Mouse (Mus musculus): Measurements from ENCODE around the gene Btbd35f26. TPM values are rescaled to one million over a fixed set of nuclear protein-coding genes. Genes with fewer than 3 reads are reported as not detected.
"Not testable (repeated sequence)": the region's sequence is repeated elsewhere in the genome, so short reads cannot be mapped to it uniquely, and the experiment has no call there.

Btbd35f26 gene
- not detected in 2 replicates for polyA plus RNA-seq (2015; fragmentation: Nextera tagmentation; extraction: Ambion mirVana)

DNA sequence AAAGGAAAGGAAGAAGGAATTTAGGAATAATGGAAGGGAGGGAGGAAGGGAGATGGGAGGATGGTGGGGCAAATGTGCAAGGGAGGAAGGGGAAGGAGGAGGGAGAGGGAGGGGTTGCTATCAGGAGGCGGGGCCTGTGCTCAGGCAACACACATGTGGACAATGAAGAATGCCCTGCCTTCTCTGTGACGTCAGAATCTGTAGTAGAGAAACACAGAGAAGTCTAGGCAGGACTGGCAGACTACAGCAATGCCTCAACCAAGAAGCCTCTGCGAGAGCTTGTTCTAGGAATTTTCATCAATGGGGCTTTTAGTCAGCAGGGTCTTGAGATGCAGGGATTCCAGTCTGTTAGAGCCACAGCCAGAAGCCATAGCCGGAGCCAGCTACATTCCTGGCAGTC, at the start of gene Btbd35f26:
TSS of gene Btbd35f26 (plus strand) at position 301 of the 400 bp plus-strand sequence.
- ATAC-seq = not testable (repeated sequence)

DNA sequence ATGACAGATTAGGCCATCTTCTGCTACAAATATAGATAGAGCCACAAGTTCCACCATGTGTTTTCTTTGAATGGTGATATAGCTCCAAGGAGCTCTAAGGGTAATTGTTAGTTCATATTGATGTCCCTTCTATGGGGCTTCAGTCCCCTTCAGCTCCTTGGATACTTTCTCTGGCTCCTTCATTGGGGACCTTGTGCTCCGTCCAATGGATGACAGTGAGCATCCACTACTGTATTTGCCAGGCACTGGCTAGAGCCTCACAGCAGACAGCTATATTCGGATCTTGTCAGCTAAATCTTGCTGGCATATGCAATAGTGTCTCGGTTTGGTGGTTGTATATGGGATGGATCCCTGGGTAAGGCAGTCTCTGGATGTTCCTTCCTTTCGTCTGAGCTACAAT, 5.7 kb downstream of the Btbd35f26 start:
- H3K4me2 ChIP-seq (replicated peaks; ENCODE audit: low read depth, low read length); ATAC-seq; H3K4me3 ChIP-seq (ENCODE audit: low read depth, low read length); H3K9me3 ChIP-seq (ENCODE audit: low read length); H3K36me3 ChIP-seq (ENCODE audit: insufficient read depth, low read length); DNase-seq (ENCODE audit: low spot score); H3K27ac ChIP-seq (ENCODE audit: low read length); H3K4me1 ChIP-seq (ENCODE audit: insufficient read depth, low read depth, low read length); H3K27me3 ChIP-seq (replicated peaks; ENCODE audit: insufficient read depth, low read length); H3K9ac ChIP-seq (replicated peaks; ENCODE audit: low read depth): not testable (repeated sequence)
- WGBS = 72% methylated on average over 2 of the region's 4 CpGs

More for the DNA sequence above, at the start of gene Btbd35f26:
- H3K36me3 ChIP-seq (ENCODE audit: insufficient read depth, low read length); H3K27me3 ChIP-seq (replicated peaks; ENCODE audit: insufficient read depth, low read length); H3K9me3 ChIP-seq (ENCODE audit: low read length); H3K27ac ChIP-seq (ENCODE audit: low read length); H3K4me3 ChIP-seq (ENCODE audit: low read depth, low read length); DNase-seq (ENCODE audit: low spot score); H3K4me2 ChIP-seq (replicated peaks; ENCODE audit: low read depth, low read length); H3K4me1 ChIP-seq (ENCODE audit: insufficient read depth, low read depth, low read length); H3K9ac ChIP-seq (replicated peaks; ENCODE audit: low read depth): not testable (repeated sequence)
- WGBS = no CpG with 5 or more reads among the region's 4 CpGs

DNA sequence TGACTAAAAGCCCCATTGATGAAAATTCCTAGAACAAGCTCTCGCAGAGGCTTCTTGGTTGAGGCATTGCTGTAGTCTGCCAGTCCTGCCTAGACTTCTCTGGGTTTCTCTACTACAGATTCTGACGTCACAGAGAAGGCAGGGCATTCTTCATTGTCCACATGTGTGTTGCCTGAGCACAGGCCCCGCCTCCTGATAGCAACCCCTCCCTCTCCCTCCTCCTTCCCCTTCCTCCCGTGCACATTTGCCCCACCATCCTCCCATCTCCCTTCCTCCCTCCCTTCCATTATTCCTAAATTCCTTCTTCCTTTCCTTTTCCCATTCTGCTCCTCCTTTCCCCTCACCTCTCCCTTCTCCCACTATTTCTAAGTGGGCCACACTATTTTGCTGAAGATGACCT, 47.6 kb downstream of the Btbd35f26 start, which contains the start of gene Btbd35f19:
TSS of gene Btbd35f19 (minus strand) at position 101 of the 400 bp plus-strand sequence.
- H3K27me3 ChIP-seq (replicated peaks; ENCODE audit: insufficient read depth, low read length); H3K4me3 ChIP-seq (ENCODE audit: low read depth, low read length); ATAC-seq; DNase-seq (ENCODE audit: low spot score); H3K4me2 ChIP-seq (replicated peaks; ENCODE audit: low read depth, low read length); H3K27ac ChIP-seq (ENCODE audit: low read length); H3K36me3 ChIP-seq (ENCODE audit: insufficient read depth, low read length); H3K9me3 ChIP-seq (ENCODE audit: low read length); H3K9ac ChIP-seq (replicated peaks; ENCODE audit: low read depth); H3K4me1 ChIP-seq (ENCODE audit: insufficient read depth, low read depth, low read length): not testable (repeated sequence)
- no CpG with 5 or more reads among the region's 4 CpGs for WGBS

Other genes starting within 250 kb of the Btbd35f26 start
- gene Btbd35f29, start 218.8 kb upstream of the Btbd35f26 start, polyA plus RNA-seq (2015; fragmentation: Nextera tagmentation; extraction: Ambion mirVana) = not detected in 2 replicates
- not detected in 2 replicates for gene Spin2f, start 82.6 kb upstream of the Btbd35f26 start, polyA plus RNA-seq (2015; fragmentation: Nextera tagmentation; extraction: Ambion mirVana)
- gene Btbd35f19, start 47.5 kb downstream of the Btbd35f26 start, polyA plus RNA-seq (2015; fragmentation: Nextera tagmentation; extraction: Ambion mirVana) = not detected in 2 replicates
- gene Gm21883, start 237.8 kb downstream of the Btbd35f26 start, polyA plus RNA-seq (2015; fragmentation: Nextera tagmentation; extraction: Ambion mirVana) = not detected in 2 replicates